Mouse (Mus musculus) CH12.LX (cell line): ENCODE data around the gene Sdhb. TPM values are rescaled to one million over a fixed set of nuclear protein-coding genes. Genes with fewer than 3 reads are reported as not detected.

Source experiments
- DNase-seq: peaks from one replicate; pipeline ENCODE4 v3.0.0-alpha.2; 2013; ENCODE audit errors: extremely low read depth
- H3K27ac ChIP-seq: 2 replicates; pipeline ENCODE4 v1.5.1; 2012; ENCODE audit warnings: low read depth, mild to moderate bottlenecking, control low read depth, moderate library complexity; ENCODE audit not compliant: insufficient read depth
- H3K27me3 ChIP-seq: replicated peaks from 2 replicates; pipeline ENCODE3; 2012; ENCODE audit warnings: inconsistent platforms
- H3K36me3 ChIP-seq, 2 experiments: replicated peaks in 1 of 2; 2 replicates each; pipeline versions ENCODE3 to v1.6.1; 2012; ENCODE audit warnings: inconsistent platforms in 1 of 2, low read length in 1 of 2, mild to moderate bottlenecking in 1 of 2, mixed read lengths in 1 of 2, moderate library complexity in 1 of 2; ENCODE audit not compliant: control insufficient read depth in 1 of 2, insufficient read depth in 1 of 2
- H3K4me1 ChIP-seq, 2 experiments: 2 replicates each; pipeline ENCODE4 v1.6.1; 2012; ENCODE audit warnings: inconsistent platforms in 1 of 2, moderate library complexity in 1 of 2; ENCODE audit not compliant: insufficient read depth in 2 of 2, control insufficient read depth in 1 of 2
- H3K4me2 ChIP-seq: 2 replicates; pipeline ENCODE4 v1.6.1; 2012; ENCODE audit warnings: low read depth, mild to moderate bottlenecking, control low read depth; ENCODE audit not compliant: poor library complexity, insufficient read depth, severe bottlenecking
- H3K4me3 ChIP-seq, 3 experiments: fragments of 150-350 bp in 1 of 3; sonication (generic) in 1 of 3; replicated peaks in 1 of 3; 2 replicates each; pipeline versions ENCODE3 to v1.5.1; 2011 to 2012; ENCODE audit warnings: low read depth in 2 of 3, low read length in 2 of 3, mild to moderate bottlenecking in 2 of 3, moderate library complexity in 2 of 3, control low read depth in 1 of 3, improper control_type of control experiment in 1 of 3, inconsistent platforms in 1 of 3, mixed read lengths in 1 of 3; ENCODE audit not compliant: poor library complexity in 1 of 3
- H3K79me2 ChIP-seq: replicated peaks from 2 replicates; pipeline ENCODE4 v1.6.1; 2012; ENCODE audit warnings: mild to moderate bottlenecking, moderate library complexity; ENCODE audit not compliant: control insufficient read depth, poor library complexity, insufficient read depth, severe bottlenecking; ENCODE audit errors: extremely low read depth
- H3K9ac ChIP-seq: 2 replicates; pipeline ENCODE4 v1.6.1; 2012; ENCODE audit warnings: low read depth, mild to moderate bottlenecking, control low read depth, moderate library complexity; ENCODE audit not compliant: insufficient read depth
- H3K9me3 ChIP-seq: replicated peaks from 2 replicates; pipeline ENCODE3; 2012; ENCODE audit warnings: low read length, inconsistent platforms, mixed read lengths
- BHLHE40 ChIP-seq: IDR thresholded peaks from 2 replicates; pipeline ENCODE4 v1.6.1; 2011; ENCODE audit warnings: mild to moderate bottlenecking, low read depth, low read length, improper control_type of control experiment
- CHD1 ChIP-seq: IDR thresholded peaks from 2 replicates; pipeline ENCODE4 v1.6.1; 2012; ENCODE audit warnings: low read depth, low read length, improper control_type of control experiment, inconsistent platforms
- CHD2 ChIP-seq: IDR thresholded peaks from 2 replicates; pipeline ENCODE4 v1.6.1; 2011; ENCODE audit warnings: low read length, improper control_type of control experiment
- CTCF ChIP-seq, 2 experiments: IDR thresholded peaks in 1 of 2; conservative IDR thresholded peaks in 1 of 2; 2 replicates each; pipeline ENCODE4 v1.5.1; 2011 to 2012; ENCODE audit warnings: low read depth in 2 of 2, low read length in 2 of 2, improper control_type of control experiment in 1 of 2, inconsistent platforms in 1 of 2, mild to moderate bottlenecking in 1 of 2, moderate library complexity in 1 of 2
- E2F4 ChIP-seq: IDR thresholded peaks from 2 replicates; pipeline ENCODE4 v1.6.1; 2011; ENCODE audit warnings: low read depth, low read length, improper control_type of control experiment; ENCODE audit not compliant: insufficient replicate concordance
- EP300 ChIP-seq: IDR thresholded peaks from 2 replicates; pipeline ENCODE4 v1.6.1; 2011; ENCODE audit warnings: low read length, improper control_type of control experiment
- ETS1 ChIP-seq: conservative IDR thresholded peaks from 2 replicates; pipeline ENCODE4 v1.6.1; 2012; ENCODE audit warnings: low read depth, mild to moderate bottlenecking, inconsistent platforms, low read length, improper control_type of control experiment, moderate library complexity
- GABPA ChIP-seq: IDR thresholded peaks from 2 replicates; pipeline ENCODE4 v1.6.1; 2012; ENCODE audit warnings: low read depth, low read length, improper control_type of control experiment, inconsistent platforms; ENCODE audit not compliant: insufficient replicate concordance
- IRF4 ChIP-seq: IDR thresholded peaks from 2 replicates; pipeline ENCODE4 v1.6.1; 2014; ENCODE audit warnings: low read depth, mild to moderate bottlenecking, inconsistent platforms, low read length, improper control_type of control experiment
- JUN ChIP-seq: IDR thresholded peaks from 2 replicates; pipeline ENCODE4 v1.6.1; 2011; ENCODE audit warnings: low read depth, mild to moderate bottlenecking, low read length, improper control_type of control experiment, moderate library complexity; ENCODE audit not compliant: insufficient read depth
- KAT2A ChIP-seq: IDR thresholded peaks from 2 replicates; pipeline ENCODE4 v1.6.1; 2012; ENCODE audit warnings: low read length, improper control_type of control experiment, inconsistent platforms; ENCODE audit not compliant: insufficient replicate concordance
- MEF2A ChIP-seq: IDR thresholded peaks from 2 replicates; pipeline ENCODE4 v1.6.1; 2014; ENCODE audit warnings: low read depth, mild to moderate bottlenecking, inconsistent platforms, low read length, improper control_type of control experiment, borderline replicate concordance
- MYC ChIP-seq: IDR thresholded peaks from 2 replicates; pipeline ENCODE4 v1.6.1; 2011; ENCODE audit warnings: low read depth, mild to moderate bottlenecking, improper control_type of control experiment, low read length
- POLR2A ChIP-seq: IDR thresholded peaks from 2 replicates; pipeline ENCODE4 v1.6.1; 2011; ENCODE audit warnings: low read depth, mild to moderate bottlenecking, improper control_type of control experiment, low read length
- POLR2AphosphoS2 ChIP-seq: IDR thresholded peaks from 2 replicates; pipeline ENCODE4 v1.6.1; 2011; ENCODE audit warnings: low read depth, low read length, improper control_type of control experiment
- RAD21 ChIP-seq: IDR thresholded peaks from 2 replicates; pipeline ENCODE4 v1.6.1; 2011; ENCODE audit warnings: low read depth, mild to moderate bottlenecking, low read length, improper control_type of control experiment, moderate library complexity
- SIN3A ChIP-seq: IDR thresholded peaks from 2 replicates; pipeline ENCODE4 v1.6.1; 2012; ENCODE audit warnings: low read length, improper control_type of control experiment, inconsistent platforms
- TBP ChIP-seq: conservative IDR thresholded peaks from 2 replicates; pipeline ENCODE4 v1.6.1; 2011; ENCODE audit warnings: low read depth, low read length, improper control_type of control experiment
- TCF12 ChIP-seq: IDR thresholded peaks from 2 replicates; pipeline ENCODE4 v1.6.1; 2014; ENCODE audit warnings: low read depth, mild to moderate bottlenecking, inconsistent platforms, low read length, improper control_type of control experiment
- UBTF ChIP-seq: IDR thresholded peaks from 2 replicates; pipeline ENCODE4 v1.6.1; 2012; ENCODE audit warnings: low read depth, mild to moderate bottlenecking, inconsistent platforms, low read length, improper control_type of control experiment, moderate library complexity
- ZMIZ1 ChIP-seq: IDR thresholded peaks from 2 replicates; pipeline ENCODE4 v1.6.1; 2012; ENCODE audit warnings: low read depth, mild to moderate bottlenecking, inconsistent platforms, low read length, improper control_type of control experiment
- dilution Hi-C: fragments of 300-500 bp; cut with MboI; formaldehyde crosslinking; loops from 2 replicates; pipeline ENCODE4 v1.14.3; 2020; ENCODE audit warnings: low sequenced_read_pairs; ENCODE audit not compliant: extremely low pct_unique_long_range_greater_than_20kb, extremely low pct_ligation_motif_present
- in situ Hi-C: fragments of 300-500 bp; cut with MboI; formaldehyde crosslinking; loops from 3 replicates; pipeline ENCODE4 v1.14.3; 2019; ENCODE audit warnings: low sequenced_read_pairs, low pct_ligation_motif_present, low pct_unique_long_range_greater_than_20kb, mixed read lengths
- polyA plus RNA-seq: library from polyadenylated mRNA; unstranded; fragments of >175 nt; gene quantifications from 2 replicates; pipeline ENCODE4 v1.2.1, GENCODE M21; 2012; ENCODE audit warnings: low read depth; ENCODE audit not compliant: insufficient read length
- total RNA-seq, 2 experiments: library from RNA; depleted of rRNA; stranded (reverse); fragments of 300-350 nt in 1 of 2; fragments of >200 nt in 1 of 2; gene quantifications; 2 replicates each; pipeline ENCODE4 v1.2.3; 2012 to 2014

Sdhb gene
- total and polyA plus RNA-seq, 3 experiments: 156 to 190 (median 188) TPM

GRCm38 (mm10) chr4:141012558-141012957 lies 51.6 kb downstream of the Sdhb start:
- no peaks in the 10 kb centered on the region for H3K9me3 ChIP-seq
- H3K36me3 ChIP-seq: peaks cover 3 to 33% of the 10 kb centered on the region in 2 experiments
- no peak for DNase-seq
- no peaks in the 10 kb centered on the region for H3K79me2 ChIP-seq
- no peak overlapping the region for H3K27ac ChIP-seq
- H3K4me3 ChIP-seq: no peak overlapping the region
- H3K27me3 ChIP-seq: no peaks in the 10 kb centered on the region
- peaks cover 0 to 5% of the 10 kb centered on the region in 2 experiments; a peak in 1 of 4 replicates for H3K4me1 ChIP-seq
- TF ChIP-seq KAT2A: no peak
- no peak for TF ChIP-seq SIN3A
- TF ChIP-seq MEF2A: no peak
- TF ChIP-seq CHD2: no peak
- no peak for TF ChIP-seq TBP
- TF ChIP-seq POLR2AphosphoS2: no peak
- TF ChIP-seq POLR2A: no peak
- TF ChIP-seq GABPA: no peak
- TF ChIP-seq RAD21: no peak
- no peak for TF ChIP-seq CTCF (conservative IDR thresholded peaks at IDR 0.05 in 1 of 2, IDR thresholded peaks at IDR 0.05 in 1 of 2; ENCODE audit: low read depth in 2 of 2, low read length in 2 of 2)
- no peak for TF ChIP-seq TCF12
- no peak for TF ChIP-seq BHLHE40
- no peak for TF ChIP-seq E2F4
- TF ChIP-seq ZMIZ1: no peak
- TF ChIP-seq ETS1: no peak
- no peak for TF ChIP-seq UBTF
- no peak for TF ChIP-seq JUN
- TF ChIP-seq EP300: no peak
- no peak for TF ChIP-seq MYC
- dilution Hi-C loops (no loop called here), in situ Hi-C loops (no loop called here)
- H3K9ac ChIP-seq: no peak overlapping the region
- no peak overlapping the region for H3K4me2 ChIP-seq

- H3K4me2 ChIP-seq: no peak overlapping the region
- no peak for DNase-seq
- H3K27ac ChIP-seq: no peak overlapping the region
- H3K9me3 ChIP-seq: no peaks in the 10 kb centered on the region
- H3K9ac ChIP-seq: no peak overlapping the region
- in situ Hi-C loops: no loop called here
- H3K4me1 ChIP-seq: peaks cover 2 to 5% of the 10 kb centered on the region in 2 experiments; a peak in 2 of 4 replicates
- TF ChIP-seq CHD1: no peak
- no peak for TF ChIP-seq KAT2A
- no peak for TF ChIP-seq IRF4
- no peak for TF ChIP-seq JUN
- TF ChIP-seq, all 38 proteins: peak for 0
- H3K4me3 ChIP-seq: no peak overlapping the region
- no peaks in the 10 kb centered on the region for H3K79me2 ChIP-seq
- dilution Hi-C loops: no loop called here
- H3K27me3 ChIP-seq: no peaks in the 10 kb centered on the region
- H3K36me3 ChIP-seq: peaks cover 0 to 33% of the 10 kb centered on the region in 2 experiments
Observed at GRCm38 (mm10) chr4:141014114-141014513, 53.1 kb downstream of the Sdhb start.
